Mouse (Mus musculus) frontal cortex, postnatal 25 days (tissue): Measurements from ENCODE around the gene Polr2g.

Experiments
- DNase-seq, 2 experiments: peaks; one replicate each; pipeline ENCODE4 v3.0.0; 2022; ENCODE audit warnings: low spot score in 2 of 2

The Polr2g gene

GRCm38 (mm10) chr19:8758899-8759298 is 39.5 kb downstream of the Polr2g start:
- DNase-seq, result no peak

GRCm38 (mm10) chr19:8757471-8757998 is 40.8 kb downstream of the Polr2g start:
- DNase-seq, result no peak

GRCm38 (mm10) chr19:8756635-8757387 is 41.6 kb downstream of the Polr2g start, which contains the start of gene Nxf1:
TSS of gene Nxf1 (plus strand) at chr19:8757073.
- DNase-seq, result peak; percentile 81 to 85

- DNase-seq, result no peak
Measured at GRCm38 (mm10) chr19:8755652-8756051, 42.7 kb downstream of the Polr2g start.

- DNase-seq, result no peak
Measured at GRCm38 (mm10) chr19:8747368-8747767, 51.0 kb downstream of the Polr2g start.

GRCm38 (mm10) chr19:8745382-8745781 is 53.0 kb downstream of the Polr2g start:
- DNase-seq, result no peak
